8 mouse cellular contexts compared by ENCODE assay signal in genomic region chr11:94473707-94474543, GRCm38 (mm10). TPM values are rescaled to one million over a fixed set of nuclear protein-coding genes. Genes with fewer than 3 reads are reported as not detected.
DNase-seq lines count a peak whose midpoint lies in the region; ATAC-seq and TF ChIP-seq lines count a peak whose summit lies in the region.

Gene Cacna1g, minus strand, starts transcription at chr11:94474198.

- 2% methylated on average over 58 of the region's 71 CpGs for WGBS in cerebellum, adult 2 months
- under 1% methylated on average over 30 of the region's 71 CpGs for WGBS in forebrain, embryonic 16.5 days
- WGBS in liver, embryonic 16.5 days (ENCODE audit: insufficient replicate concordance), result 1% methylated on average over 50 of the region's 71 CpGs
- 0% methylated on average over 46 of the region's 71 CpGs for WGBS in neural tube, embryonic 13.5 days

- TF ChIP-seq CTCF in cerebellum, adult 2 months (IDR thresholded peaks at IDR 0.05; ENCODE audit: borderline replicate concordance, insufficient read depth, low read depth, low read length), result no peak

- peak within 1 kb of the TSS; percentile 79 for H3K4me3 ChIP-seq in cerebellum, adult 2 months (replicated peaks; ENCODE audit: insufficient read depth, low read depth, low read length)
- peak within 1 kb of the TSS; percentile 74 for H3K4me3 ChIP-seq in forebrain, embryonic 16.5 days (replicated peaks; ENCODE audit: low read length)
- peak within 1 kb of the TSS; percentile 50 for H3K4me3 ChIP-seq in liver, embryonic 16.5 days (ENCODE audit: low read depth, low read length)
- peak within 1 kb of the TSS; percentile 83 for H3K4me3 ChIP-seq in neural tube, embryonic 13.5 days

- peak; percentile 88 for ATAC-seq in forebrain, embryonic 16.5 days
- peak; percentile 87 for ATAC-seq in liver, embryonic 16.5 days (ENCODE audit: low read depth)
- peak; percentile 81 for ATAC-seq in neural tube, embryonic 13.5 days (ENCODE audit: low read depth)

- no peak for TF ChIP-seq POLR2A in cerebellum, adult 2 months (IDR thresholded peaks at IDR 0.05; ENCODE audit: borderline replicate concordance, insufficient read depth, low read length)

- H3K36me3 ChIP-seq in forebrain, embryonic 16.5 days (ENCODE audit: control insufficient read depth, insufficient read depth), result no peaks in the 10 kb centered on the region
- no peaks in the 10 kb centered on the region for H3K36me3 ChIP-seq in liver, embryonic 16.5 days (ENCODE audit: control insufficient read depth, insufficient read depth)
- H3K36me3 ChIP-seq in neural tube, embryonic 13.5 days, result no peaks in the 10 kb centered on the region

- intact Hi-C loops in heart, postnatal 14 days (cut with DNase I), result no loop called here

- peak within 1 kb of the TSS; percentile 75 for H3K9ac ChIP-seq in forebrain, embryonic 16.5 days (replicated peaks; ENCODE audit: low read depth, low read length)
- H3K9ac ChIP-seq in liver, embryonic 16.5 days (ENCODE audit: low read depth, low read length), result no peak within 1 kb of the TSS
- H3K9ac ChIP-seq in neural tube, embryonic 13.5 days, result peak within 1 kb of the TSS; percentile 86

- H3K4me1 ChIP-seq in cerebellum, adult 2 months (ENCODE audit: control insufficient read depth, insufficient read depth, low read length), result peaks cover 23% of the 10 kb centered on the region
- peaks cover 59% of the 10 kb centered on the region for H3K4me1 ChIP-seq in forebrain, embryonic 16.5 days (replicated peaks; ENCODE audit: control insufficient read depth, insufficient read depth, low read length)
- H3K4me1 ChIP-seq in liver, embryonic 16.5 days (ENCODE audit: control insufficient read depth, low read depth, low read length), result peaks cover 9% of the 10 kb centered on the region
- peaks cover 66% of the 10 kb centered on the region for H3K4me1 ChIP-seq in neural tube, embryonic 13.5 days (replicated peaks)

- peak within 1 kb of the TSS; percentile 95 for H3K4me2 ChIP-seq in forebrain, embryonic 16.5 days (ENCODE audit: low read length)
- H3K4me2 ChIP-seq in liver, embryonic 16.5 days (ENCODE audit: low read depth, low read length), result peak within 1 kb of the TSS; percentile 75
- peak within 1 kb of the TSS; percentile 91 for H3K4me2 ChIP-seq in neural tube, embryonic 13.5 days

- no peak within 1 kb of the TSS for H3K27ac ChIP-seq in cerebellum, adult 2 months (ENCODE audit: insufficient read depth, low read length)
- H3K27ac ChIP-seq in forebrain, embryonic 16.5 days (ENCODE audit: low read length), result peak within 1 kb of the TSS; percentile 57
- H3K27ac ChIP-seq in liver, embryonic 16.5 days (ENCODE audit: low read length), result no peak within 1 kb of the TSS
- peak within 1 kb of the TSS; percentile 85 for H3K27ac ChIP-seq in neural tube, embryonic 13.5 days (replicated peaks)

- H3K9me3 ChIP-seq in forebrain, embryonic 16.5 days (ENCODE audit: control insufficient read depth, low read length), result no peaks in the 10 kb centered on the region
- no peaks in the 10 kb centered on the region for H3K9me3 ChIP-seq in liver, embryonic 16.5 days (replicated peaks; ENCODE audit: control insufficient read depth, low read length)
- no peaks in the 10 kb centered on the region for H3K9me3 ChIP-seq in neural tube, embryonic 13.5 days

- H3K27me3 ChIP-seq in cerebellum, adult 2 months (ENCODE audit: control insufficient read depth, insufficient read depth, low read length), result no peaks in the 10 kb centered on the region; the same call in 1 of the 2 replicates
- peaks cover 10% of the 10 kb centered on the region for H3K27me3 ChIP-seq in forebrain, embryonic 16.5 days (replicated peaks; ENCODE audit: control insufficient read depth, insufficient read depth, low read length)
- peaks cover 80% of the 10 kb centered on the region for H3K27me3 ChIP-seq in liver, embryonic 16.5 days (ENCODE audit: control insufficient read depth, insufficient read depth, low read depth, low read length)
- H3K27me3 ChIP-seq in neural tube, embryonic 13.5 days, result peaks cover 42% of the 10 kb centered on the region

- DNase-seq in MEL-GATA-1-ER (ENCODE audit: extremely low read depth, low read depth), result peak; percentile 65
- DNase-seq in cerebellum, adult 2 months, result peak; percentile 85 to 87
- peak; percentile 89 for DNase-seq in heart, postnatal 14 days
- DNase-seq in layer of hippocampus, adult 11-12 months (ENCODE audit: low spot score), result peak; percentile 82
- DNase-seq in testis, postnatal 10 days (ENCODE audit: low spot score), result peak; percentile 90

RNA-seq across cellular contexts. Expression of gene Cacna1g, which starts in this region (rescaled TPM):
- polyA plus RNA-seq in cerebellum, adult 2 months (2012; rRNA removed), result 199 and 248 TPM in 2 replicates
- 5.4 and 12.1 TPM in 2 replicates for polyA plus RNA-seq in forebrain, embryonic 16.5 days (2015; fragmentation: Nextera tagmentation; extraction: Ambion mirVana)
- 10 to 100 TPM; 27.6 to 28.8 TPM for total RNA-seq in heart, postnatal 14 days (2021)
- polyA plus RNA-seq in liver, embryonic 16.5 days (2015; fragmentation: Nextera tagmentation; extraction: Ambion mirVana), result 1.9 TPM in 2 replicates
- polyA plus RNA-seq in neural tube, embryonic 13.5 days (2015; fragmentation: Nextera tagmentation; extraction: Ambion mirVana), result 8.9 and 9.3 TPM in 2 replicates

Comparison
In these comparisons a context has a peak if more than half of its experiments do, and no peak if none do; other contexts are left out.
1. RNA of gene Cacna1g (polyA plus RNA-seq): 199 to 248 TPM in cerebellum, adult 2 months; 5.4 to 12.1 TPM in forebrain, embryonic 16.5 days, 8.9 to 9.3 TPM in neural tube, embryonic 13.5 days and 1.9 TPM in liver, embryonic 16.5 days; every median in the first group is over 10 times any median in the second.
2. H3K27ac ChIP-seq: peak in forebrain, embryonic 16.5 days (single experiment) and neural tube, embryonic 13.5 days (single experiment); none in cerebellum, adult 2 months (single experiment) and liver, embryonic 16.5 days (single experiment).
3. Peak in every context shown above with its lines, with median percentiles within 50 percentile points of each other: DNase-seq, H3K4me3 ChIP-seq, ATAC-seq and H3K4me2 ChIP-seq.